Mouse (Mus musculus): Measurements from ENCODE around the gene 1700019N19Rik.

1700019N19Rik gene

DNA sequence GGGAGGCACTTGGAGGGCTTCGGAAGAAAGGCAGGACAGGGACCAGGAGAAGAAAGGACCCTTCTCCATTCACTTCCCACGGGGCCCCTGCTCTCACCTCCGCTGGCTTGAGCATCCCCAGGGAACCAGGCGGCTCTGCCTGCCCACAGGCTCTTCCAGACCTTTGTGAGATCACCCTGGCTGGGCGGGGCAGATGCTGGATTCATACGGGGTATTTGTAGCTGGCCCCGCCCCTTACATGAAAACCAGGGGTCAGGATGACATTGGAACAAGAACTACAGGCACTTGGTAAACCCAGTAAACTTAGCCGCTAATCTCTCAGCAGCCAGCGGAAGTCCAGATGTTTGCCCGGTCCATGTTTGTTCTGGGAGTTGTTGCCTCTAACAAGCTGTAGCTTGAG is at the start of gene 1700019N19Rik:
Gene 1700019N19Rik (minus strand): TSS at position 178 of the 400 bp plus-strand sequence.
- DNase-seq (ENCODE audit: low spot score in 2 of 2): no peak

DNA sequence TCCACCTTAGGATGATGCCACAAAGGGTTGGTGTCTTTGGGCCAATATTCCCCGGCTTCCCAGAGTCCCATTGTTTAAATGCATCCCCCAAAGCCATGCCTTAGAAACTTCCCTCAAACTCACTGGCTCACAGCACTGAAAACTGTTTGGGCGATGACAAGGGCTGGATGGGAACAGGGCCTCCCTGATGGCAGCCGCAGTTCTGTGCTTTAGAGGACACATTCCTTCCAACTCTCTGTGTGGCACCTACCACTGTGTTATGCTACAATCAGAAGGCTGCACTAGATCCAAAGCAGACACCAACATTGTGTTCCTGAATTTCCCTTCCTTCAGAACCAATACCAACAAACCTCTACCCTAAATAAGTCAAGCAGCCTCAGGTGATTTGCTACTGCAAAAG is 49.3 kb upstream of the 1700019N19Rik start:
- no peak for DNase-seq (ENCODE audit: low spot score in 2 of 2)

GRCm38 (mm10) chr19:58840721-58841271 is 46.5 kb upstream of the 1700019N19Rik start:
- DNase-seq (ENCODE audit: low spot score in 2 of 2): no peak

DNA sequence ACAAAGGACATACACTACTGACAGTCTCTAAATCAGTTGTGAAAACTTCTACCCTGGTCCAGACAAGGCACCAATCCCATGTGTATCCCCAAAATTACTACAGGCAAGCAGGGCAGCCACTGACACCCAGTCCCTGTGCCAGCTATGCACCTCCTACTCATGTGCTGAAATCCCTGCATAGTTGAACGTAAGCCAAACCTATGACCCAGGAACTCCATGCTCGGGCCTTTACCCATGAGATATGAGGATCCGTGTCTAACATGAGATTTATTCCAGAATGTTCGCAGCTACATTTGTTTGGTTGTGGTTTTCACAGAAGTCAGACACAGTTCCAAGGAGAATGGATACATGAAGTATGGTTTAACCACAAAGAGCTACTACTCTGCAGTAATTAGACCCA is 45.5 kb upstream of the 1700019N19Rik start:
- no peak for DNase-seq (ENCODE audit: low spot score in 2 of 2)

GRCm38 (mm10) chr19:58839345-58839744 is 45.1 kb upstream of the 1700019N19Rik start:
- no peak for DNase-seq (ENCODE audit: low spot score in 2 of 2)

DNA sequence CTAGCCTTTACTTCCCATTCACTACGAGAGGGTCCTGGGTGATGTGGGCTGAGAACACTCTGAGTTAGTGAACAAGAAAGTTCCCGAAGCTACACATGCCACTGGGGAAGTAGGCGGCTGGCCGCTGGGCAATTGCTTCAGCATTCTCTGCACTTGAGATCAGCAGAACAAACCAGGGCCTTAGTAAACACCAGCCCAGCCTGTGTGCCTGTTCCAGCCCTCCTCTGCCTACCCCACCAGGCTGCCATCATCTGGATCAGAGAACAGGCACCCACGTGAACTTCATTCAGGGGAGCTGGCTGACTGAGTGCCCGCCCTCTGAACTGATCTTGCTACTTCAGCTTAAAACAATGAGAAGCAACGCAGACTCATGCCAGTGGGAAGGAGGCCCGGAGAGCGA is 44.4 kb upstream of the 1700019N19Rik start:
- DNase-seq (ENCODE audit: low spot score in 2 of 2): no peak

- no peak for DNase-seq (ENCODE audit: low spot score in 2 of 2)
These were observed 39.4 kb upstream of the 1700019N19Rik start for GRCm38 (mm10) chr19:58833639-58834180.

GRCm38 (mm10) chr19:58832988-58833387 is 38.7 kb upstream of the 1700019N19Rik start:
- no peak for DNase-seq (ENCODE audit: low spot score in 2 of 2)

GRCm38 (mm10) chr19:58831280-58831922 is 37.1 kb upstream of the 1700019N19Rik start:
- DNase-seq (ENCODE audit: low spot score in 2 of 2): no peak

- DNase-seq (ENCODE audit: low spot score in 2 of 2): no peak
These were observed 35.9 kb upstream of the 1700019N19Rik start for GRCm38 (mm10) chr19:58830182-58830581.

DNA sequence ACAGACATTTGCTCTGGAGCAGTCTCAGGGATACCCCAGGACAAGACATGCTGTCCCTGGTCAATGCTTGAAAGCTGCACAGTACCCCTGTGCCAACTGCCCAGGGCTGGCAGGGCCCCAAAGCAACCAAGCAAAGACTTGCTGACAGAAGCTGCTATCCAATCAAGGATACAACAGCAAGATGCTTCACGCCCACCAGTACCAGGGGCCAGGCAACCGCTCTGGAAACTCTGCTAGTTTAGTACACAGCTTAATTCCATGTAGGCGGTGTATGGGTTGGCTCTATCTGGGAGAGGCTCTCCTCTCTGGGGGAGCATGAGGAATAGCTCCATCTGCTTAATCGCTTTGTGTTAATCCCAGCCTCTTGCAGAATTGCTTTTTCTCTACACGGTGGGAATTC is 35.3 kb upstream of the 1700019N19Rik start:
- DNase-seq (ENCODE audit: low spot score in 2 of 2): peak; percentile 57 to 70

- DNase-seq (ENCODE audit: low spot score in 2 of 2): no peak
These were observed 33.4 kb upstream of the 1700019N19Rik start for GRCm38 (mm10) chr19:58827656-58828055.

GRCm38 (mm10) chr19:58824316-58824715 is 30.1 kb upstream of the 1700019N19Rik start:
- DNase-seq (ENCODE audit: low spot score in 2 of 2): no peak

DNA sequence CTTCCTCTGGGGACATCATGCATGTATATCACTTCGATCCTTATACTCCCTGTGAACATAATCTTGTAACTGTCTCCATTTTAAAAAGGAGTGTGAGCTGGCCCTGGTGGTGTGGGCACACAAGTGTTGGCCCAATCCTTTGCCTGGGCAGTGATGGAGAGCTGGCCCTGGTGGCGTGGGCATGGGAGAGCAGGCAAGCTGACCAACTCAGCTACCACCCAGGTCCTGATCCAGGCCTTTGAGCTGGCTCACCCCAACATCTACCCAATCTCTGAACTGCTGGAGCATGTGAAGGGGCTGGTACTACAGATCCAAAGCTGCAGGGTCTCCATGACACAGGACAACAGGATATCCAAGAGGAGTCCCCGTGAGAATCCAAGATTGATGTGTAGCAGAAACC is 29.0 kb upstream of the 1700019N19Rik start:
- DNase-seq (ENCODE audit: low spot score in 2 of 2): no peak

- DNase-seq (ENCODE audit: low spot score in 2 of 2): peak; percentile 66 to 70
These were observed 28.4 kb upstream of the 1700019N19Rik start for GRCm38 (mm10) chr19:58822454-58823200.

- DNase-seq (ENCODE audit: low spot score in 2 of 2): no peak
These were observed 24.5 kb upstream of the 1700019N19Rik start for GRCm38 (mm10) chr19:58818571-58819415.

GRCm38 (mm10) chr19:58817398-58817797 is 23.1 kb upstream of the 1700019N19Rik start:
- DNase-seq (ENCODE audit: low spot score in 2 of 2): no peak

- peak in 1 of 2 experiments; percentile 51 for DNase-seq (ENCODE audit: low spot score in 2 of 2)
These were observed 22.3 kb upstream of the 1700019N19Rik start for GRCm38 (mm10) chr19:58816453-58817041.

DNA sequence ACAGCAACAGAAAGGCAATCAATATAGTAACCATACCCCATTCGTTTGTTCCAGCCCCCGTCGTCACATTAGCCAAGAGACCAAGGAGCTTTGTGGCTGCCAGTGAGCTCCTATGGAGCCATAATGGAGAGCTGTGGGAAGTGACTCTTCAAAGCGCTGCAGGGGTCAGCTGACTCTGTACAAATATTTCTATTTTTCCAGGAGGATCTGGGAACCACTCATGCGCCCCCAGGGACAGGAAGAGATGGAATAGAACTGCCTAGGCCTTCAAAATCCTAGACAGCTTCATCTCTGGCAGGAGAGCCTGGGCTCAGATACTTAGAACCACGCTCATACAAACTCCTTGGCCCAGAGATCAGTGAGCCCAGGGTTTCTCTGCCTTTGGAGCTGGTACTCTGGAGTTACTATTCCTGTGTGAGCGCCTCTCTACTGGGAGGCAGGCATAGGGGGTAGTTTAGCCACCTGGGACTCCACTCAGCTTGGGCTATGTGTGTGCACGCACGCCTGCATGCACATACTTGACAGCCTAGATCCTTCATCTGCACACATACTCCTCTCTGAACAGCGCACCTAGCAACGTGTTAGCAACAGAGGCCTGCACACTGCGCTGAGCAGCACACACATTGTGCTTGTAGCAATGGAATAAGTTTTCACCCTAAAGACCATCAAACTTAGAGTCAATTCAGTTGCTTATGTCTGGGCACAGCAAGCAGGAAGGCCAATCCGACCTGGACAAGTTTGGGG is 21.1 kb upstream of the 1700019N19Rik start:
- no peak for DNase-seq (ENCODE audit: low spot score in 2 of 2)

GRCm38 (mm10) chr19:58810536-58810935 is 16.3 kb upstream of the 1700019N19Rik start:
- no peak for DNase-seq (ENCODE audit: low spot score in 2 of 2)

DNA sequence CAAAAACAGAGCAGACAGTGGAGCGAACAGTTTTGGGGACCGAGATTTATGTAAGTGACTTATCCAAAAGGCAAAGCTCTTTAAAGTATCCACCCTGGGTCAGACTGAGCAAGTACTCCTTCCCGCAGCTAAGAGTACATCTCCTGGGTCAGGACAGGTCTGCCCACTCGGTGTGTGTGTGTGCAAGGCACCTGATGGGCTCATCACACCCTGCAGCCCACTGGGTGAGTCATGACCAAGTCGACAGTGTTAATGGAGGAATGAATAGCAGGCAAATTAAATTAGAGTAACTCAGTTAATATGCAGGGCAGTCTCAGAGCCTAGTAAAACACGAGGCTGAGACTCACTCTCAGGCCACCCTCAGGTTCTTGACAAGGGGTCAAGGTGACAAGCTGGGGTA is 14.6 kb upstream of the 1700019N19Rik start:
- DNase-seq (ENCODE audit: low spot score in 2 of 2): no peak
